Mouse (Mus musculus) liver (tissue): Measurements from ENCODE around the gene Apc2.
"Not testable (repeated sequence)": the region's sequence is repeated elsewhere in the genome, so short reads cannot be mapped to it uniquely, and the experiment has no call there.

Experiments
- DNase-seq: peaks from one replicate; pipeline ENCODE4 v3.0.0-alpha.2; 2020; ENCODE audit warnings: mixed read lengths

Apc2 gene

GRCm38 (mm10) chr10:80295618-80296425 lies at the start of gene Apc2:
Apc2 (plus strand) TSS chr10:80295977.
- peak; percentile 75 for DNase-seq

GRCm38 (mm10) chr10:80247849-80248248 lies 47.9 kb upstream of the Apc2 start:
- DNase-seq = peak; percentile 25

GRCm38 (mm10) chr10:80248437-80248836 lies 47.3 kb upstream of the Apc2 start:
- not testable (repeated sequence) for DNase-seq

GRCm38 (mm10) chr10:80248971-80249640 lies 46.7 kb upstream of the Apc2 start, which contains the start of gene Ndufs7:
Ndufs7 (plus strand) TSS chr10:80249121.
- DNase-seq = peak; percentile 93

- DNase-seq = no peak
Measured at GRCm38 (mm10) chr10:80250059-80250458, 45.7 kb upstream of the Apc2 start.

- no peak for DNase-seq
Measured at GRCm38 (mm10) chr10:80250573-80250972, 45.2 kb upstream of the Apc2 start.

- DNase-seq = no peak
Measured at GRCm38 (mm10) chr10:80252011-80252410, 43.8 kb upstream of the Apc2 start.

- DNase-seq = no peak
Measured at GRCm38 (mm10) chr10:80252493-80253274, 43.1 kb upstream of the Apc2 start.

GRCm38 (mm10) chr10:80253551-80253950 lies 42.2 kb upstream of the Apc2 start:
- no peak for DNase-seq

- DNase-seq = no peak
Measured at GRCm38 (mm10) chr10:80254331-80255297, 41.2 kb upstream of the Apc2 start.

- DNase-seq = no peak
Measured at GRCm38 (mm10) chr10:80255881-80256535, 39.8 kb upstream of the Apc2 start.

GRCm38 (mm10) chr10:80257936-80258335 lies 37.8 kb upstream of the Apc2 start:
- DNase-seq = no peak

GRCm38 (mm10) chr10:80258752-80259462 lies 36.9 kb upstream of the Apc2 start:
- DNase-seq = no peak

GRCm38 (mm10) chr10:80259463-80259805 lies 36.3 kb upstream of the Apc2 start:
- no peak for DNase-seq

GRCm38 (mm10) chr10:80259861-80260641 lies 35.7 kb upstream of the Apc2 start:
- DNase-seq = peak; percentile 64

GRCm38 (mm10) chr10:80260642-80261584 lies 34.9 kb upstream of the Apc2 start, which contains the start of the genes Gamt and Dazap1:
Gamt (minus strand) TSS chr10:80261012.
Dazap1 (plus strand) TSS chr10:80261486.
- DNase-seq = peak; percentile 100

- DNase-seq = peak; percentile 99
Measured at GRCm38 (mm10) chr10:80261585-80261968, 34.2 kb upstream of the Apc2 start.

GRCm38 (mm10) chr10:80262169-80262568 lies 33.6 kb upstream of the Apc2 start:
- no peak for DNase-seq
